Mouse (Mus musculus) hindbrain, postnatal 0 days (tissue): ENCODE measurements around the gene Rtp4. TPM values are rescaled to one million over a fixed set of nuclear protein-coding genes. Genes with fewer than 3 reads are reported as not detected.

Source experiments
- ATAC-seq: fragments of 200-750 bp; cut with Nextera tagmentation; 2 replicates; pipeline ENCODE4 v1.8.0; 2017; ENCODE audit warnings: mild to moderate bottlenecking, moderate TSS enrichment, moderate library complexity
- DNase-seq: peaks from one replicate; pipeline ENCODE4 v3.0.0-alpha.2; 2015; ENCODE audit warnings: low spot score
- H3K27ac ChIP-seq: fragments of 300-500 bp; sonication (generic); 2 replicates; pipeline ENCODE4 v1.5.1; 2014; ENCODE audit warnings: mild to moderate bottlenecking
- H3K27me3 ChIP-seq: fragments of 300-500 bp; sonication (generic); 2 replicates; pipeline ENCODE4 v1.6.1; 2014; ENCODE audit warnings: low read length, mixed read lengths; ENCODE audit not compliant: insufficient read depth
- H3K36me3 ChIP-seq: fragments of 300-500 bp; sonication (generic); 2 replicates; pipeline ENCODE4 v1.6.1; 2014; ENCODE audit warnings: low read length, mixed read lengths; ENCODE audit not compliant: insufficient read depth
- H3K4me1 ChIP-seq: fragments of 300-500 bp; sonication (generic); 2 replicates; pipeline ENCODE4 v1.6.1; 2014; ENCODE audit warnings: antibody characterized with exemption, low read length, mixed read lengths; ENCODE audit not compliant: insufficient read depth
- H3K4me2 ChIP-seq: fragments of 300-500 bp; sonication (generic); 2 replicates; pipeline ENCODE4 v1.6.1; 2014; ENCODE audit warnings: low read depth, mild to moderate bottlenecking, low read length, moderate library complexity, mixed read lengths
- H3K4me3 ChIP-seq: fragments of 300-500 bp; sonication (generic); 2 replicates; pipeline ENCODE4 v1.5.1; 2014; ENCODE audit warnings: low read length
- H3K9ac ChIP-seq: fragments of 300-500 bp; sonication (generic); replicated peaks from 2 replicates; pipeline ENCODE4 v1.6.1; 2014; ENCODE audit warnings: mild to moderate bottlenecking, low read length, moderate library complexity, mixed read lengths
- H3K9me3 ChIP-seq: fragments of 300-500 bp; sonication (generic); 2 replicates; pipeline ENCODE4 v1.6.1; 2016; ENCODE audit warnings: low read length, mixed read lengths
- CTCF ChIP-seq: IDR thresholded peaks from 2 replicates; pipeline ENCODE4 v1.5.1; 2016; ENCODE audit warnings: antibody characterized with exemption, control low read depth, low read depth
- WGBS: fragments of 180-500 bp; shearing (Covaris S2); extraction: QIAGEN DNeasy Blood & Tissue Kit; methylation state at CpG from one replicate; pipeline ENCODE4 v1.1.7; 2014; 5-methylcytosine and 5-hydroxymethylcytosine counted together
- polyA plus RNA-seq: library from polyadenylated mRNA; unstranded; fragments of >200 nt; fragmentation: Nextera tagmentation; extraction: Ambion mirVana; gene quantifications from 2 replicates; pipeline ENCODE4 v1.2.1, GENCODE M21; 2015
- total RNA-seq: library from RNA; depleted of rRNA; stranded (reverse); fragments of >200 nt; gene quantifications from 2 replicates; pipeline ENCODE4 v1.2.3, GENCODE M21; 2014; rRNA removed

The Rtp4 gene
- total and polyA plus RNA-seq, 2 experiments from 2014 or later, result 4.7 to 8.6 TPM

GRCm38 (mm10) chr16:23653028-23653427 is 132.9 kb downstream of the Rtp4 start:
- no peak for TF ChIP-seq CTCF
- H3K4me1 ChIP-seq, result no peaks in the 10 kb centered on the region
- no peaks in the 10 kb centered on the region for H3K27me3 ChIP-seq
- no peaks in the 10 kb centered on the region for H3K36me3 ChIP-seq
- no peak overlapping the region for H3K4me2 ChIP-seq
- no peak overlapping the region for H3K9ac ChIP-seq
- no peak overlapping the region for H3K4me3 ChIP-seq
- ATAC-seq (no peak), DNase-seq (no peak)
- no peaks in the 10 kb centered on the region for H3K9me3 ChIP-seq
- 91% methylated on average over 5 of the region's 5 CpGs for WGBS
- no peak overlapping the region for H3K27ac ChIP-seq

DNA sequence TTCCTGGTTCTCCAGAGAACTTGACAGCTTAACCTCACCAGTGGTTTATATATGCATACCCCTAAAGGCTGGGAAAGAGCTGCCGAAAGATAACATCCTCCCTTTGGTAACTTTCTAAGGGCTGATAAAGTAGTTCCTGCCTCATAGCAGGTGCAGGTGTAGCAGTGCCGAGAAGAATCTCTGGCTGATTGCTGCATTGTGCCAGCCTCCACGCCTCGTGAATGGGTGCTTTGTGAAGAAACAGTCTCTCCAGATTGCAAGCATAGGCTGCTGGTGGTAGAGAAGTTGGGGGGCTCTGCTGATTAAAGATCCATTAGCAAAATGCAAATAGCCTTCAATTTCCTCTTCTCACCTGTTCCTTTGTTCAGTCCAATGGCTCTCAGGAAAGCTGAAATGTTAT is 133.4 kb downstream of the Rtp4 start:
- no peak for ATAC-seq
- 75% methylated on average over 4 of the region's 4 CpGs for WGBS
- H3K4me2 ChIP-seq, result no peak overlapping the region
- H3K9ac ChIP-seq, result no peak overlapping the region
- H3K4me3 ChIP-seq, result no peak overlapping the region
- H3K27me3 ChIP-seq, result no peaks in the 10 kb centered on the region
- no peak overlapping the region for H3K27ac ChIP-seq
- DNase-seq, result no peak
- no peaks in the 10 kb centered on the region for H3K36me3 ChIP-seq
- H3K9me3 ChIP-seq, result no peaks in the 10 kb centered on the region
- no peaks in the 10 kb centered on the region for H3K4me1 ChIP-seq
- no peak for TF ChIP-seq CTCF

- 40% methylated on average over 13 of the region's 13 CpGs for WGBS
- Histone ChIP-seq H3K4me1 (peaks cover 5% of the 10 kb centered on the region; the same call in 1 of the 2 replicates), H3K27me3 (no peaks in the 10 kb centered on the region), H3K27ac (no peak overlapping the region), H3K4me3 (no peak overlapping the region), H3K36me3 (no peaks in the 10 kb centered on the region), H3K9me3 (no peaks in the 10 kb centered on the region), H3K9ac (no peak overlapping the region), H3K4me2 (no peak overlapping the region)
- DNase-seq, result no peak
- ATAC-seq, result no peak
- TF ChIP-seq CTCF, result no peak
These were observed 139.8 kb downstream of the Rtp4 start for GRCm38 (mm10) chr16:23659597-23660531.

Other genes with a start within 250 kb of the Rtp4 start
- gene Rtp1, start 91.2 kb upstream of the Rtp4 start, total RNA-seq, result 0.29 and 0.99 TPM in 2 replicates
- gene Rtp1, start 91.2 kb upstream of the Rtp4 start, polyA plus RNA-seq, result 0.21 and 0.36 TPM in 2 replicates
- gene Masp1, start 524 bp downstream of the Rtp4 start, total RNA-seq, result 24.7 and 34.8 TPM in 2 replicates
- gene Masp1, start 524 bp downstream of the Rtp4 start, polyA plus RNA-seq, result 21.4 and 21.9 TPM in 2 replicates